ENCODE assay signal across 25 mouse cellular contexts in the genomic region with DNA sequence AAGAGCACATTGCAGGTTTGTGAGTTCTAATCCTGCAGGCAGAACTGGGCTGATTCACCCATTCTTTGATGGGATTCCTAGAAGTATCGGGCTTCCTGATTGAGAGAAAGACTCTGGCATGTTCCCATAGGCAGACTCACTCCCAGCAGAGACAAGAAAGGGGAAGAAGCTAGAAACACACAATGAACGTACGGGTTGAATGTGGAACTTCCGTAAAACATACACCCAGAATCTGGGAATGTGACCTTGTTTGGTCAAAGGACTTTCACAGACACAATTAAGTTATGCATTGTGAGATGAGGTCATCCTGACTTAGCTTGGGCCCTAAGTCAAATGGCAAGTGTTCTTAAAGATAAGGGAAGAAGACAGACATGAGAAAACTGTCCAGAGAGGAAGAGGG.
DNase-seq lines count a peak whose midpoint lies in the region; ATAC-seq and TF ChIP-seq lines count a peak whose summit lies in the region.
"Had no signal": no experiment of that assay in that cellular context is flagged by ENCODE, and none has a peak within 500 bp of the region (broad histone marks: within the 10 kb centered on the region; RNA-seq: fewer than 3 reads in every experiment).

No protein-coding gene starts in this region.

- 58% methylated on average over 4 of the region's 4 CpGs for WGBS in heart, embryonic 16.5 days
- 62% methylated on average over 4 of the region's 4 CpGs for WGBS in liver, embryonic 15.5 days (ENCODE audit: insufficient replicate concordance)
- 89% methylated on average over 4 of the region's 4 CpGs for WGBS in midbrain, embryonic 11.5 days
- WGBS in midbrain, embryonic 14.5 days: 91% methylated on average over 4 of the region's 4 CpGs

- no peak for DNase-seq in heart, postnatal 25 days (ENCODE audit: low spot score)
- DNase-seq in MEL (ENCODE audit: low read depth, low spot score) (no peak), R1 (ENCODE audit: low read depth, low spot score) (peak; percentile 71)
- no peak for DNase-seq in midbrain, embryonic 11.5 days (ENCODE audit: low spot score, missing footprints)
- DNase-seq in midbrain, embryonic 14.5 days: no peak
- DNase-seq: adrenal gland, adult 8-10 months; cerebellum, adult 18-20 months; cerebellum, postnatal 36 days; embryo, embryonic 11 days; kidney, postnatal 36 days; lung, adult 18-20 months; lung, postnatal 10 days; right cerebral cortex, postnatal 14 days had no signal

- H3K27me3 ChIP-seq in heart, embryonic 16.5 days (ENCODE audit: control insufficient read depth, insufficient read depth, low read length): no peaks in the 10 kb centered on the region
- H3K27me3 ChIP-seq in MEL (ENCODE audit: control insufficient read depth in 1 of 2, insufficient read depth in 2 of 2, low read length in 2 of 2): no peaks in the 10 kb centered on the region
- H3K27me3 ChIP-seq in liver, embryonic 15.5 days: no peaks in the 10 kb centered on the region
- H3K27me3 ChIP-seq in midbrain, embryonic 11.5 days (ENCODE audit: control insufficient read depth, insufficient read depth, low read length): no peaks in the 10 kb centered on the region
- no peaks in the 10 kb centered on the region for H3K27me3 ChIP-seq in midbrain, embryonic 14.5 days (ENCODE audit: control insufficient read depth, insufficient read depth, low read length)
- H3K27me3 ChIP-seq: embryonic facial prominence, embryonic 13.5 days; heart, embryonic 13.5 days; hindbrain, embryonic 12.5 days; kidney, embryonic 15.5 days; limb, embryonic 12.5 days; midbrain, embryonic 13.5 days; neural tube, embryonic 12.5 days had no signal

- TF ChIP-seq EP300 in MEL (IDR thresholded peaks at IDR 0.05; ENCODE audit: low read depth in 1 of 2, low read length in 2 of 2): peak in 1 of 2 experiments; percentile 38; a peak in 1 of 4 replicates

- intact Hi-C loops in heart, postnatal 25 days (cut with DNase I): no loop called here

- no peaks in the 10 kb centered on the region for H3K4me1 ChIP-seq in heart, embryonic 16.5 days (ENCODE audit: control insufficient read depth, insufficient read depth, low read length)
- peaks cover 9 to 14% of the 10 kb centered on the region in 2 experiments; a peak in 3 of 4 replicates for H3K4me1 ChIP-seq in MEL (ENCODE audit: control insufficient read depth in 1 of 2, insufficient read depth in 2 of 2, low read length in 2 of 2)
- H3K4me1 ChIP-seq in liver, embryonic 15.5 days (replicated peaks): peaks cover 41% of the 10 kb centered on the region
- H3K4me1 ChIP-seq in midbrain, embryonic 11.5 days (ENCODE audit: control insufficient read depth, insufficient read depth, low read length): peaks cover 3% of the 10 kb centered on the region; the same call in 1 of the 2 replicates
- H3K4me1 ChIP-seq in midbrain, embryonic 14.5 days (ENCODE audit: control insufficient read depth, insufficient read depth, low read length): no peaks in the 10 kb centered on the region
- H3K4me1 ChIP-seq: limb, embryonic 12.5 days had no signal

- H3K4me2 ChIP-seq in heart, embryonic 16.5 days (ENCODE audit: low read depth, low read length): no peak overlapping the region
- no peak overlapping the region for H3K4me2 ChIP-seq in liver, embryonic 15.5 days
- H3K4me2 ChIP-seq in midbrain, embryonic 11.5 days: no peak overlapping the region
- no peak overlapping the region for H3K4me2 ChIP-seq in midbrain, embryonic 14.5 days (ENCODE audit: low read length)
- H3K4me2 ChIP-seq: embryonic facial prominence, embryonic 13.5 days; heart, embryonic 13.5 days; hindbrain, embryonic 12.5 days; kidney, embryonic 15.5 days; limb, embryonic 12.5 days; midbrain, embryonic 13.5 days; neural tube, embryonic 12.5 days had no signal

- peak; percentile 32; the same call in 1 of the 2 replicates for ATAC-seq in heart, embryonic 16.5 days (replicated peaks; ENCODE audit: extremely low read depth, insufficient read depth, low FRiP score)
- ATAC-seq in liver, embryonic 15.5 days (ENCODE audit: insufficient read depth): no peak
- ATAC-seq in midbrain, embryonic 11.5 days (ENCODE audit: low FRiP score): no peak
- ATAC-seq in midbrain, embryonic 14.5 days (ENCODE audit: low FRiP score, low TSS enrichment): no peak
- ATAC-seq: forebrain, embryonic 14.5 days; intestine, postnatal 0 days; midbrain, embryonic 13.5 days had no signal

- no peak for TF ChIP-seq POLR2A in MEL (IDR thresholded peaks at IDR 0.05; ENCODE audit: control insufficient read depth in 1 of 2, insufficient read depth in 1 of 2, low read depth in 1 of 2, low read length in 2 of 2, poor library complexity in 1 of 2)

- H3K4me3 ChIP-seq in heart, embryonic 16.5 days (ENCODE audit: low read length): no peak overlapping the region
- no peak overlapping the region for H3K4me3 ChIP-seq in MEL (ENCODE audit: control insufficient read depth in 1 of 2, insufficient read depth in 1 of 2, low read depth in 2 of 2, low read length in 2 of 2)
- no peak overlapping the region for H3K4me3 ChIP-seq in liver, embryonic 15.5 days (replicated peaks)
- H3K4me3 ChIP-seq in midbrain, embryonic 11.5 days (ENCODE audit: low read depth, low read length): no peak overlapping the region
- no peak overlapping the region for H3K4me3 ChIP-seq in midbrain, embryonic 14.5 days (replicated peaks; ENCODE audit: low read depth, low read length)
- H3K4me3 ChIP-seq: embryonic facial prominence, embryonic 13.5 days; erythroblast, embryonic 14.5 days; heart, embryonic 13.5 days; hindbrain, embryonic 12.5 days; kidney, embryonic 15.5 days; limb, embryonic 12.5 days; midbrain, embryonic 13.5 days; neural tube, embryonic 12.5 days had no signal

- TF ChIP-seq CTCF in MEL (IDR thresholded peaks at IDR 0.05 in 2 of 3, conservative IDR thresholded peaks at IDR 0.05 in 1 of 3; ENCODE audit: control insufficient read depth in 1 of 3, insufficient read depth in 1 of 3, low read depth in 2 of 3, low read length in 3 of 3, poor library complexity in 1 of 3, severe bottlenecking in 1 of 3): no peak

- no peaks in the 10 kb centered on the region for H3K9me3 ChIP-seq in heart, embryonic 16.5 days (replicated peaks; ENCODE audit: control insufficient read depth, low read length)
- H3K9me3 ChIP-seq in MEL (replicated peaks; ENCODE audit: insufficient read depth, low read length): no peaks in the 10 kb centered on the region
- H3K9me3 ChIP-seq in liver, embryonic 15.5 days (replicated peaks): no peaks in the 10 kb centered on the region
- peaks cover 2% of the 10 kb centered on the region; the same call in 1 of the 2 replicates for H3K9me3 ChIP-seq in midbrain, embryonic 11.5 days (ENCODE audit: control insufficient read depth, low read length)
- H3K9me3 ChIP-seq in midbrain, embryonic 14.5 days (ENCODE audit: control insufficient read depth, low read length): no peaks in the 10 kb centered on the region
- H3K9me3 ChIP-seq: embryonic facial prominence, embryonic 13.5 days; kidney, embryonic 15.5 days; limb, embryonic 12.5 days; neural tube, embryonic 12.5 days had no signal

- H3K9ac ChIP-seq in heart, embryonic 16.5 days (ENCODE audit: low read length): no peak overlapping the region
- no peak overlapping the region for H3K9ac ChIP-seq in MEL (ENCODE audit: control insufficient read depth, low read depth, low read length, poor library complexity, severe bottlenecking)
- no peak overlapping the region for H3K9ac ChIP-seq in liver, embryonic 15.5 days
- H3K9ac ChIP-seq in midbrain, embryonic 11.5 days (ENCODE audit: low read length): no peak overlapping the region
- no peak overlapping the region for H3K9ac ChIP-seq in midbrain, embryonic 14.5 days (replicated peaks; ENCODE audit: low read length)
- H3K9ac ChIP-seq: embryonic facial prominence, embryonic 13.5 days; heart, embryonic 13.5 days; hindbrain, embryonic 12.5 days; kidney, embryonic 15.5 days; limb, embryonic 12.5 days; midbrain, embryonic 13.5 days; neural tube, embryonic 12.5 days had no signal

- no peak for TF ChIP-seq RAD21 in MEL (IDR thresholded peaks at IDR 0.05; ENCODE audit: low read depth, low read length)

- no peaks in the 10 kb centered on the region for H3K79me2 ChIP-seq in MEL (ENCODE audit: control insufficient read depth, insufficient read depth, low read length, poor library complexity)

- no peaks in the 10 kb centered on the region for H3K36me3 ChIP-seq in heart, embryonic 16.5 days (ENCODE audit: control insufficient read depth, insufficient read depth)
- H3K36me3 ChIP-seq in MEL (ENCODE audit: control insufficient read depth in 1 of 2, insufficient read depth in 2 of 2, low read length in 2 of 2): peaks cover 0 to 7% of the 10 kb centered on the region in 2 experiments; a peak in 2 of 4 replicates
- no peaks in the 10 kb centered on the region for H3K36me3 ChIP-seq in liver, embryonic 15.5 days (replicated peaks)
- no peaks in the 10 kb centered on the region for H3K36me3 ChIP-seq in midbrain, embryonic 11.5 days (ENCODE audit: control insufficient read depth, insufficient read depth, low read length)
- H3K36me3 ChIP-seq in midbrain, embryonic 14.5 days (ENCODE audit: control insufficient read depth, insufficient read depth, low read length): no peaks in the 10 kb centered on the region
- H3K36me3 ChIP-seq: embryonic facial prominence, embryonic 13.5 days; heart, embryonic 13.5 days; hindbrain, embryonic 12.5 days; kidney, embryonic 15.5 days; limb, embryonic 12.5 days; midbrain, embryonic 13.5 days; neural tube, embryonic 12.5 days had no signal

- peak overlapping the region; percentile 35 for H3K27ac ChIP-seq in heart, embryonic 16.5 days (ENCODE audit: low read length)
- no peak overlapping the region for H3K27ac ChIP-seq in MEL (ENCODE audit: control insufficient read depth, low read depth, low read length)
- 0 out of 2 replicates have a peak overlapping the region, but pooled peaks have one; percentile 30 for H3K27ac ChIP-seq in liver, embryonic 15.5 days (replicated peaks)
- H3K27ac ChIP-seq in midbrain, embryonic 11.5 days (ENCODE audit: low read depth, low read length): no peak overlapping the region
- no peak overlapping the region for H3K27ac ChIP-seq in midbrain, embryonic 14.5 days (replicated peaks; ENCODE audit: low read depth, low read length)
- H3K27ac ChIP-seq: embryonic facial prominence, embryonic 13.5 days; heart, embryonic 13.5 days; hindbrain, embryonic 12.5 days; kidney, embryonic 15.5 days; limb, embryonic 12.5 days; midbrain, embryonic 13.5 days; neural tube, embryonic 12.5 days had no signal

TF ChIP-seq in MEL, 35 proteins besides CTCF, POLR2A, EP300 and RAD21:
- peak; percentile 9; the same call in 1 of the 2 replicates for TF ChIP-seq TAL1 (IDR thresholded peaks at IDR 0.05; ENCODE audit: low read length)
- no peak for TF ChIP-seq MYB (IDR thresholded peaks at IDR 0.05; ENCODE audit: low read depth, low read length)

Comparison
In these comparisons a context has a peak if more than half of its experiments do, and no peak if none do; other contexts are left out.
1. H3K27ac ChIP-seq: peak in heart, embryonic 16.5 days (single experiment) and liver, embryonic 15.5 days (single experiment); none in MEL (single experiment), midbrain, embryonic 11.5 days (single experiment) and midbrain, embryonic 14.5 days (single experiment).